Mouse (Mus musculus) midbrain, embryonic 16.5 days (tissue): ENCODE measurements around the gene Eif4a2. TPM values are rescaled to one million over a fixed set of nuclear protein-coding genes. Genes with fewer than 3 reads are reported as not detected.

ENCODE experiments used
- ATAC-seq: fragments of 200-750 bp; cut with Nextera tagmentation; 2 replicates; pipeline ENCODE4 v1.8.0; 2017; ENCODE audit warnings: moderate TSS enrichment
- H3K27ac ChIP-seq: fragments of 300-500 bp; sonication (generic); 2 replicates; pipeline ENCODE4 v1.5.1; 2014; ENCODE audit warnings: mild to moderate bottlenecking, low read length, mixed read lengths
- H3K27me3 ChIP-seq: fragments of 300-500 bp; sonication (generic); 2 replicates; pipeline ENCODE4 v1.6.1; 2014; ENCODE audit warnings: low read depth, low read length, mixed read lengths; ENCODE audit not compliant: control insufficient read depth, insufficient read depth
- H3K36me3 ChIP-seq: fragments of 300-500 bp; sonication (generic); 2 replicates; pipeline ENCODE4 v1.6.1; 2014; ENCODE audit warnings: mild to moderate bottlenecking, low read length, moderate library complexity, mixed read lengths; ENCODE audit not compliant: control insufficient read depth, insufficient read depth
- H3K4me1 ChIP-seq: fragments of 300-500 bp; sonication (generic); 2 replicates; pipeline ENCODE4 v1.6.1; 2014; ENCODE audit warnings: mild to moderate bottlenecking, low read length, mixed read lengths; ENCODE audit not compliant: control insufficient read depth, insufficient read depth
- H3K4me2 ChIP-seq: fragments of 300-500 bp; sonication (generic); 2 replicates; pipeline ENCODE4 v1.6.1; 2014; ENCODE audit warnings: mild to moderate bottlenecking, low read length, mixed read lengths
- H3K4me3 ChIP-seq: fragments of 300-500 bp; sonication (generic); 2 replicates; pipeline ENCODE4 v1.5.1; 2014; ENCODE audit warnings: low read depth, mild to moderate bottlenecking, low read length, moderate library complexity, mixed read lengths
- H3K9ac ChIP-seq: fragments of 300-500 bp; sonication (generic); 2 replicates; pipeline ENCODE4 v1.6.1; 2014; ENCODE audit warnings: low read depth, low read length, mixed read lengths
- H3K9me3 ChIP-seq: fragments of 300-500 bp; sonication (generic); replicated peaks from 2 replicates; pipeline ENCODE4 v1.6.1; 2014; ENCODE audit warnings: mild to moderate bottlenecking, low read length, mixed read lengths; ENCODE audit not compliant: control insufficient read depth, poor library complexity, severe bottlenecking
- WGBS: fragments of 180-500 bp; shearing (Covaris S2); extraction: QIAGEN DNeasy Blood & Tissue Kit; methylation state at CpG from one replicate; pipeline ENCODE4 v1.1.7; 2014; 5-methylcytosine and 5-hydroxymethylcytosine counted together
- polyA plus RNA-seq: library from polyadenylated mRNA; unstranded; fragments of >200 nt; fragmentation: Nextera tagmentation; extraction: Ambion mirVana; gene quantifications from 2 replicates; pipeline ENCODE4 v1.2.1, GENCODE M21; 2015

Eif4a2 gene
- polyA plus RNA-seq, 1 experiment from 2014 or later = 364 TPM

GRCm38 (mm10) chr16:23127673-23128375, 20.6 kb downstream of the Eif4a2 start, which contains the start of gene Rfc4:
Rfc4 (minus strand) TSS chr16:23127737.
- peak; percentile 96 for ATAC-seq
- under 1% methylated on average over 51 of the region's 51 CpGs for WGBS
- peak within 1 kb of the TSS; percentile 76 for H3K4me3 ChIP-seq

DNA sequence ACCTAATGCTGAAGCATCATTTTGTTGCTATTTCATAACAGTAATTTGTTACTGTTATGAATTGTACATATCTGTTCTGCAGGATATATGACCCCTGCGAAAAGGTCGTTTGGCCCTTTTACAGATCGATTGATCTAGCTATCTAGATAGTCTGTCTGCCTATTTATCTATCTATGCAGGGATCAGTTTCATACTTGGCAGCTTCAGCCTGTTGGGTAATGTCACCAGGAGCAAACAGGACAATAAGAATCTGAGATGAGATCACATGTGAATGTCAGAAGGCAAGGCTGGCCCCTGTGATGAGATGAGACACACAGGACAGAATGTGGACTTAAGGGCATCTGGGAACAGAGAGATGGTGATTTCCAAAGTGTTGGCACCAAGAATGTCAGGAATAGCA, 23.1 kb downstream of the Eif4a2 start:
- Histone ChIP-seq H3K4me2 (no peak overlapping the region), H3K27ac (no peak overlapping the region), H3K4me3 (no peak overlapping the region), H3K9me3 (no peaks in the 10 kb centered on the region), H3K4me1 (peaks cover 18% of the 10 kb centered on the region), H3K27me3 (no peaks in the 10 kb centered on the region), H3K36me3 (no peaks in the 10 kb centered on the region), H3K9ac (no peak overlapping the region)
- 94% methylated on average over 3 of the region's 3 CpGs for WGBS
- no peak for ATAC-seq

More at GRCm38 (mm10) chr16:23127673-23128375, 20.6 kb downstream of the Eif4a2 start, which contains the start of gene Rfc4:
- no peaks in the 10 kb centered on the region for H3K27me3 ChIP-seq
- peak within 1 kb of the TSS; percentile 94 for H3K9ac ChIP-seq
- H3K4me2 ChIP-seq = peak within 1 kb of the TSS; percentile 96
- peaks cover 18% of the 10 kb centered on the region for H3K4me1 ChIP-seq
- H3K9me3 ChIP-seq = no peaks in the 10 kb centered on the region
- H3K36me3 ChIP-seq = no peaks in the 10 kb centered on the region
- H3K27ac ChIP-seq = peak within 1 kb of the TSS; percentile 98

- H3K4me1 ChIP-seq = peaks cover 10% of the 10 kb centered on the region
- no peak overlapping the region for H3K4me2 ChIP-seq
- 96% methylated on average over 1 of the region's 1 CpGs for WGBS
- no peaks in the 10 kb centered on the region for H3K36me3 ChIP-seq
- no peaks in the 10 kb centered on the region for H3K27me3 ChIP-seq
- no peak overlapping the region for H3K27ac ChIP-seq
- ATAC-seq = no peak
- no peak overlapping the region for H3K9ac ChIP-seq
- no peaks in the 10 kb centered on the region for H3K9me3 ChIP-seq
- no peak overlapping the region for H3K4me3 ChIP-seq
These were observed 25.1 kb downstream of the Eif4a2 start for GRCm38 (mm10) chr16:23132336-23132735.

DNA sequence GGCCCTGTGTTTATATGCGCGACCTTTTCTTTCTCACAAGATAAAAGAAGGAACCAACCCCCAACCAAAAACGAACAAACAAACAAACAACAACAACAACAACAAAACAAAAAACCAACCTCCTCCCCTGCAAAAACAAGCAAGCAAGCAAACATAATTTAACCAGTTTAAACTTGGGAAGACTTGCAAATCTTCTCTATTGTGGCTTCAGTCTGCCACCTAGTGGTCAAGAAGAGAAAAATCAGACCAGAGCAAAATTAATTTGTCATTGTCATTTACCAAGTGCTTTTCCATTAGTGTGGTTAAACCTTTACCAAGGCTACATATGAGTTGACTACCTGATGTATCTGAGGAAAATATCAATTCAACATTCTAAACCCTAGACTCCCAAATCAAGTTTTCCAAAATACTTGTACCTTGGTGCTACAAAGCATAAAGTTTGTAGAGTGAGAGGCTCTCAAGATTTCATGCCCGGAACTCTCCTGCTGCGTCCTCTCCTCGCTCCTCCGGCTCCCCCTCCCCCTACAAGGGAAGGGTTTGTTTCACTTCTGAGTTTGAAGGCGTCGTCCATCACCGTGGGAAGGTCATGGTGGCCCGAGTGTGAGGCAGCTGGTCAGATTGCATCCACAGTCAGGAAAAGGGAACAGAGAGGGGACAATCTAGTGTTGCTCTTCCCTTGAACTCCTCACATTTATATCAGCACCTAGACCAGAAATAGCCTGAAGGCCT, 28.3 kb downstream of the Eif4a2 start:
- H3K4me1 ChIP-seq = no peaks in the 10 kb centered on the region
- WGBS = 24% methylated on average over 11 of the region's 11 CpGs
- no peaks in the 10 kb centered on the region for H3K9me3 ChIP-seq
- H3K9ac ChIP-seq = no peak overlapping the region
- ATAC-seq = no peak
- no peak overlapping the region for H3K4me3 ChIP-seq
- H3K36me3 ChIP-seq = no peaks in the 10 kb centered on the region
- H3K27me3 ChIP-seq = no peaks in the 10 kb centered on the region
- no peak overlapping the region for H3K4me2 ChIP-seq
- no peak overlapping the region for H3K27ac ChIP-seq

DNA sequence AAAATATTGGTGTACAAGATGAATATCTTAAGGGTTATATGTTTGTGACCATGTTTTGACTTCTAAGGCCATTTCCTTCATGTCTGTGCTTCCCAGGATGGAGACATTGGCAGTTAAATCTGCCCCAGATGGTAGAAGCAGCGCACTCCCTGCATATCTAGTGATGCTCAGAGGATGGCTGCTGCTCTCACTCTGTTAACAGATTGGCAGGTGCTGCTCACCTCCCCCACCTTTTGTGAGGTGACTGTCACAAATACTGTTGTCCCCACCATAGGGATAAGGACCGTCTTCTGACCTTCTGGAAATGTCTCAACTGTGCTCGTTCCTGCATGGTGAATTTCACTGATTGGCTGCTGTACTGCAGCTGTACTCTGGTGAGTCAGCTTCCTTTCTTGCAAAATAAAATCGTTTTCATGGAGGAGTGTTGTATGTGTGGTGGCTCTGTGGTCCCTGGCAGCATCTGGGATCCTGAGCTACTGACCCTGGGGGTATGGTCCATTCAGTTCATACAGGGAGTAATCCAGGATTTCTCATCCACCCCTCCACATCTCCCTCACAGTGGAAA, 29.2 kb downstream of the Eif4a2 start:
- H3K9ac ChIP-seq = no peak overlapping the region
- WGBS = 73% methylated on average over 4 of the region's 4 CpGs
- no peaks in the 10 kb centered on the region for H3K4me1 ChIP-seq
- no peaks in the 10 kb centered on the region for H3K9me3 ChIP-seq
- no peak overlapping the region for H3K4me3 ChIP-seq
- H3K27ac ChIP-seq = no peak overlapping the region
- H3K4me2 ChIP-seq = no peak overlapping the region
- no peaks in the 10 kb centered on the region for H3K27me3 ChIP-seq
- H3K36me3 ChIP-seq = no peaks in the 10 kb centered on the region
- no peak for ATAC-seq

- Histone ChIP-seq H3K27me3 (no peaks in the 10 kb centered on the region), H3K4me1 (no peaks in the 10 kb centered on the region), H3K9ac (no peak overlapping the region), H3K4me2 (no peak overlapping the region), H3K27ac (no peak overlapping the region), H3K9me3 (no peaks in the 10 kb centered on the region), H3K36me3 (no peaks in the 10 kb centered on the region), H3K4me3 (no peak overlapping the region)
- WGBS = 96% methylated on average over 3 of the region's 3 CpGs
- ATAC-seq = no peak
These were observed 33.7 kb downstream of the Eif4a2 start for GRCm38 (mm10) chr16:23140911-23141310.

DNA sequence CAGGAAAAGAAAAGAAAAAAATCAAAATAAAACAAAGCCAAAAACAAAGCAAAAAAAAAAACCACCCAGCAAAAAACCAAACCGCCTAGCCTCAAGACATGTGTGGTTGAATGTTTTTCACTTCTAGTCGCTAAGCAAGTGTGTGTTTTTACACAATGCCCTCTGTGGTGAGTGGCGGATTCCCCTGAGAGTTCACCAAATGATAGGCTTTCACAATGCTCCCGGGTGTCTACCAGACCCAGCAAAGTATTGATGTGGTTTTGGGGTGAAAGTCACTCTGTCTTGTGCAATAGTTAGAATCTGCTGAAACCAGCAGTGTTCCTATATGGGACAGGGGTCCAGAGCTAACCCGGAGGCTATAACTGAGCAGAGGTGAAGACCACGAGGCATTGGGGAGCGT, 37.1 kb downstream of the Eif4a2 start:
- Histone ChIP-seq H3K4me3 (no peak overlapping the region), H3K9ac (no peak overlapping the region), H3K27me3 (no peaks in the 10 kb centered on the region), H3K27ac (no peak overlapping the region), H3K4me1 (no peaks in the 10 kb centered on the region), H3K4me2 (no peak overlapping the region), H3K36me3 (no peaks in the 10 kb centered on the region), H3K9me3 (no peaks in the 10 kb centered on the region)
- ATAC-seq = no peak
- WGBS = 93% methylated on average over 7 of the region's 7 CpGs

GRCm38 (mm10) chr16:23145211-23145610, 38.0 kb downstream of the Eif4a2 start:
- no peaks in the 10 kb centered on the region for H3K9me3 ChIP-seq
- 80% methylated on average over 5 of the region's 5 CpGs for WGBS

GRCm38 (mm10) chr16:23146280-23146679, 39.0 kb downstream of the Eif4a2 start, which contains the start of gene Adipoq:
Adipoq (plus strand) TSS chr16:23146536.
- Histone ChIP-seq H3K36me3 (no peaks in the 10 kb centered on the region), H3K27ac (no peak within 1 kb of the TSS), H3K9me3 (no peaks in the 10 kb centered on the region), H3K4me3 (no peak within 1 kb of the TSS), H3K4me2 (no peak within 1 kb of the TSS), H3K9ac (no peak within 1 kb of the TSS), H3K27me3 (no peaks in the 10 kb centered on the region), H3K4me1 (no peaks in the 10 kb centered on the region)
- 89% methylated on average over 3 of the region's 3 CpGs for WGBS
- no peak for ATAC-seq

More at GRCm38 (mm10) chr16:23145211-23145610, 38.0 kb downstream of the Eif4a2 start:
- Histone ChIP-seq H3K36me3 (no peaks in the 10 kb centered on the region), H3K4me2 (no peak overlapping the region), H3K27me3 (no peaks in the 10 kb centered on the region), H3K9ac (no peak overlapping the region), H3K4me1 (no peaks in the 10 kb centered on the region), H3K4me3 (no peak overlapping the region), H3K27ac (no peak overlapping the region)
- ATAC-seq = no peak
